Mouse (Mus musculus): ENCODE results near the gene Tnip2. TPM values are rescaled to one million over a fixed set of nuclear protein-coding genes. Genes with fewer than 3 reads are reported as not detected.
A peak's percentile ranks its signal among the peaks of the same experiment; 100 is the strongest.

The Tnip2 gene
- total and polyA plus RNA-seq, 3 experiments, result 16.0 to 26.8 (median 23.4) TPM

GRCm38 (mm10) chr5:34515096-34515495 is 1.3 kb upstream of the Tnip2 start:
- no peak overlapping the region for H3K9ac ChIP-seq (ENCODE audit: insufficient read depth, low read depth)
- no peaks in the 10 kb centered on the region for H3K9me3 ChIP-seq (replicated peaks; ENCODE audit: low read length)
- H3K4me1 ChIP-seq (ENCODE audit: control insufficient read depth in 1 of 2, insufficient read depth in 2 of 2), result peaks cover 11 to 44% of the 10 kb centered on the region in 2 experiments
- DNase-seq (ENCODE audit: extremely low read depth), result no peak
- TF ChIP-seq SMC3 (IDR thresholded peaks at IDR 0.05; ENCODE audit: low read depth, low read length) (no peak), SIN3A (IDR thresholded peaks at IDR 0.05; ENCODE audit: low read length) (no peak), MYC (IDR thresholded peaks at IDR 0.05; ENCODE audit: low read depth, low read length) (no peak), UBTF (IDR thresholded peaks at IDR 0.05; ENCODE audit: low read depth, low read length) (no peak), BHLHE40 (IDR thresholded peaks at IDR 0.05; ENCODE audit: low read depth, low read length) (no peak), CTCF (conservative IDR thresholded peaks at IDR 0.05 in 1 of 2, IDR thresholded peaks at IDR 0.05 in 1 of 2; ENCODE audit: low read depth in 2 of 2, low read length in 2 of 2) (no peak), HCFC1 (IDR thresholded peaks at IDR 0.05; ENCODE audit: low read depth, low read length) (no peak), NRF1 (IDR thresholded peaks at IDR 0.05; ENCODE audit: low read depth, low read length) (no peak), KAT2A (IDR thresholded peaks at IDR 0.05; ENCODE audit: insufficient replicate concordance, low read length) (no peak), JUND (conservative IDR thresholded peaks at IDR 0.05; ENCODE audit: low read depth, low read length) (no peak), PAX5 (IDR thresholded peaks at IDR 0.05; ENCODE audit: low read length) (no peak), ELF1 (IDR thresholded peaks at IDR 0.05; ENCODE audit: low read depth, low read length) (no peak), ZMIZ1 (IDR thresholded peaks at IDR 0.05; ENCODE audit: low read depth, low read length) (no peak), JUN (IDR thresholded peaks at IDR 0.05; ENCODE audit: insufficient read depth, low read depth, low read length) (no peak), TCF12 (IDR thresholded peaks at IDR 0.05; ENCODE audit: low read depth, low read length) (no peak), IRF4 (IDR thresholded peaks at IDR 0.05; ENCODE audit: low read depth, low read length) (no peak)
- no peak overlapping the region for H3K27ac ChIP-seq (ENCODE audit: insufficient read depth, low read depth)
- in situ Hi-C loops (cut with MboI; ENCODE audit: low pct_ligation_motif_present, low pct_unique_long_range_greater_than_20kb, low sequenced_read_pairs), result no loop called here
- dilution Hi-C loops (cut with MboI; ENCODE audit: extremely low pct_ligation_motif_present, extremely low pct_unique_long_range_greater_than_20kb, low sequenced_read_pairs), result no loop called here
- H3K4me3 ChIP-seq (replicated peaks in 1 of 3; ENCODE audit: low read depth in 2 of 3, low read length in 2 of 3, poor library complexity in 1 of 3), result no peak overlapping the region
- H3K79me2 ChIP-seq (replicated peaks; ENCODE audit: control insufficient read depth, extremely low read depth, insufficient read depth, poor library complexity, severe bottlenecking), result peaks cover 8% of the 10 kb centered on the region
- no peaks in the 10 kb centered on the region for H3K36me3 ChIP-seq (replicated peaks in 1 of 2; ENCODE audit: control insufficient read depth in 1 of 2, insufficient read depth in 1 of 2, low read length in 1 of 2)
- H3K27me3 ChIP-seq (replicated peaks), result no peaks in the 10 kb centered on the region
- H3K4me2 ChIP-seq (ENCODE audit: insufficient read depth, low read depth, poor library complexity, severe bottlenecking), result no peak overlapping the region

DNA sequence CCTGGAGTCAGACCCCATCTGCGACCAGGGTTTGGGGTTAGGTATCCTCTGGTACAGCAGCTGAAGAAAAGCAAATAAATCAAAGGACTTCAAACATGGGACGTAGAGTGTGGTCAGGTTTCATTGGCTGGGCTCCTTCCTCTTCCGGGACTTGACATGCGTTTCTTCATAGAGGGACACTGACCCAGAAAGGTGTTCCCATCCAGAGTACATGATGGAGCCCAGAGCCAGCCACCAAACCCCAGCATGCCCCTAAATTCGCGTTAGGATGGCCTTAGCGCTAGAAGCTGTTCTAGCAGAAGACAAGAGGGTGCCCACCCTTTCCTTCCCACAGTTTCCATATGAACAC is 401 bp upstream of the Tnip2 start:
- in situ Hi-C loops (cut with MboI; ENCODE audit: low pct_ligation_motif_present, low pct_unique_long_range_greater_than_20kb, low sequenced_read_pairs) (no loop called here), dilution Hi-C loops (cut with MboI; ENCODE audit: extremely low pct_ligation_motif_present, extremely low pct_unique_long_range_greater_than_20kb, low sequenced_read_pairs) (no loop called here)
- Histone ChIP-seq H3K9me3 (replicated peaks; ENCODE audit: low read length) (peaks cover under 1% of the 10 kb centered on the region), H3K9ac (ENCODE audit: insufficient read depth, low read depth) (peak overlapping the region; percentile 60), H3K79me2 (replicated peaks; ENCODE audit: control insufficient read depth, extremely low read depth, insufficient read depth, poor library complexity, severe bottlenecking) (peaks cover 8% of the 10 kb centered on the region), H3K4me1 (ENCODE audit: control insufficient read depth in 1 of 2, insufficient read depth in 2 of 2) (peaks cover 5 to 35% of the 10 kb centered on the region in 2 experiments; a peak in 3 of 4 replicates), H3K27ac (ENCODE audit: insufficient read depth, low read depth) (no peak overlapping the region), H3K27me3 (replicated peaks) (no peaks in the 10 kb centered on the region), H3K4me2 (ENCODE audit: insufficient read depth, low read depth, poor library complexity, severe bottlenecking) (peak overlapping the region; percentile 58), H3K36me3 (replicated peaks in 1 of 2; ENCODE audit: control insufficient read depth in 1 of 2, insufficient read depth in 1 of 2, low read length in 1 of 2) (peaks cover 0 to 5% of the 10 kb centered on the region in 2 experiments), H3K4me3 (replicated peaks in 1 of 3; ENCODE audit: low read depth in 2 of 3, low read length in 2 of 3, poor library complexity in 1 of 3) (peak overlapping the region; percentile 81 to 97 (median 88))
- no peak for DNase-seq (ENCODE audit: extremely low read depth)
- TF ChIP-seq USF2 (conservative IDR thresholded peaks at IDR 0.05; ENCODE audit: low read depth, low read length), result no peak
- TF ChIP-seq HCFC1 (IDR thresholded peaks at IDR 0.05; ENCODE audit: low read depth, low read length), result no peak
- no peak for TF ChIP-seq E2F4 (IDR thresholded peaks at IDR 0.05; ENCODE audit: insufficient replicate concordance, low read depth, low read length)
- no peak for TF ChIP-seq PAX5 (IDR thresholded peaks at IDR 0.05; ENCODE audit: low read length)
- no peak for TF ChIP-seq TBP (conservative IDR thresholded peaks at IDR 0.05; ENCODE audit: low read depth, low read length)
- TF ChIP-seq ELF1 (IDR thresholded peaks at IDR 0.05; ENCODE audit: low read depth, low read length), result peak; percentile 88
- TF ChIP-seq CTCF (conservative IDR thresholded peaks at IDR 0.05 in 1 of 2, IDR thresholded peaks at IDR 0.05 in 1 of 2; ENCODE audit: low read depth in 2 of 2, low read length in 2 of 2), result no peak
- TF ChIP-seq GABPA (IDR thresholded peaks at IDR 0.05; ENCODE audit: insufficient replicate concordance, low read depth, low read length), result no peak
- no peak for TF ChIP-seq MYC (IDR thresholded peaks at IDR 0.05; ENCODE audit: low read depth, low read length)
- TF ChIP-seq RCOR1 (conservative IDR thresholded peaks at IDR 0.05; ENCODE audit: low read depth, low read length), result no peak
- no peak for TF ChIP-seq MAX (IDR thresholded peaks at IDR 0.05; ENCODE audit: low read length)
- no peak for TF ChIP-seq MAZ (IDR thresholded peaks at IDR 0.05; ENCODE audit: low read depth, low read length)
- TF ChIP-seq SIN3A (IDR thresholded peaks at IDR 0.05; ENCODE audit: low read length), result no peak; the same call in none of the 2 replicates
- TF ChIP-seq TCF12 (IDR thresholded peaks at IDR 0.05; ENCODE audit: low read depth, low read length), result no peak; the same call in 1 of the 2 replicates
- TF ChIP-seq MEF2A (IDR thresholded peaks at IDR 0.05; ENCODE audit: borderline replicate concordance, low read depth, low read length), result no peak
- no peak for TF ChIP-seq SMC3 (IDR thresholded peaks at IDR 0.05; ENCODE audit: low read depth, low read length)
- peak; percentile 11 for TF ChIP-seq POLR2A (IDR thresholded peaks at IDR 0.05; ENCODE audit: low read depth, low read length)
- no peak for TF ChIP-seq JUND (conservative IDR thresholded peaks at IDR 0.05; ENCODE audit: low read depth, low read length)
- TF ChIP-seq NELFE (IDR thresholded peaks at IDR 0.05; ENCODE audit: low read depth, low read length), result 0 out of 2 replicates have a peak, but pooled peaks have one; percentile 9
- no peak for TF ChIP-seq CHD2 (IDR thresholded peaks at IDR 0.05; ENCODE audit: low read length)
- TF ChIP-seq IRF4 (IDR thresholded peaks at IDR 0.05; ENCODE audit: low read depth, low read length), result no peak
- no peak; the same call in 1 of the 2 replicates for TF ChIP-seq POLR2AphosphoS2 (IDR thresholded peaks at IDR 0.05; ENCODE audit: low read depth, low read length)
- 0 out of 2 replicates have a peak, but pooled peaks have one; percentile 61 for TF ChIP-seq ZMIZ1 (IDR thresholded peaks at IDR 0.05; ENCODE audit: low read depth, low read length)
- TF ChIP-seq RAD21 (IDR thresholded peaks at IDR 0.05; ENCODE audit: low read depth, low read length), result no peak
- TF ChIP-seq KAT2A (IDR thresholded peaks at IDR 0.05; ENCODE audit: insufficient replicate concordance, low read length), result 0 out of 2 replicates have a peak, but pooled peaks have one; percentile 18
- TF ChIP-seq ZNF384 (IDR thresholded peaks at IDR 0.05; ENCODE audit: low read depth, low read length), result no peak
- no peak for TF ChIP-seq CHD1 (IDR thresholded peaks at IDR 0.05; ENCODE audit: low read depth, low read length)
- no peak for TF ChIP-seq UBTF (IDR thresholded peaks at IDR 0.05; ENCODE audit: low read depth, low read length)

Data from CH12.LX (cell line).